Mouse (Mus musculus): ENCODE measurements around the gene Map7d2. TPM values are rescaled to one million over a fixed set of nuclear protein-coding genes. Genes with fewer than 3 reads are reported as not detected.
"Not testable (repeated sequence)": the region's sequence is repeated elsewhere in the genome, so short reads cannot be mapped to it uniquely, and the experiment has no call there.

The Map7d2 gene
- polyA plus RNA-seq, 1 experiment from 2014 or later: 3.5 TPM

GRCm38 (mm10) chrX:159447133-159447532 is 32.8 kb downstream of the Map7d2 start:
- Histone ChIP-seq H3K4me2 (no peak overlapping the region), H3K27ac (no peak overlapping the region), H3K9ac (no peak overlapping the region), H3K27me3 (no peaks in the 10 kb centered on the region), H3K9me3 (replicated peaks) (no peaks in the 10 kb centered on the region), H3K4me3 (replicated peaks) (no peak overlapping the region), H3K4me1 (no peaks in the 10 kb centered on the region), H3K36me3 (no peaks in the 10 kb centered on the region)
- WGBS: 91% methylated on average over 1 of the region's 1 CpGs
- no peak for ATAC-seq (replicated peaks; ENCODE audit: low FRiP score)

DNA sequence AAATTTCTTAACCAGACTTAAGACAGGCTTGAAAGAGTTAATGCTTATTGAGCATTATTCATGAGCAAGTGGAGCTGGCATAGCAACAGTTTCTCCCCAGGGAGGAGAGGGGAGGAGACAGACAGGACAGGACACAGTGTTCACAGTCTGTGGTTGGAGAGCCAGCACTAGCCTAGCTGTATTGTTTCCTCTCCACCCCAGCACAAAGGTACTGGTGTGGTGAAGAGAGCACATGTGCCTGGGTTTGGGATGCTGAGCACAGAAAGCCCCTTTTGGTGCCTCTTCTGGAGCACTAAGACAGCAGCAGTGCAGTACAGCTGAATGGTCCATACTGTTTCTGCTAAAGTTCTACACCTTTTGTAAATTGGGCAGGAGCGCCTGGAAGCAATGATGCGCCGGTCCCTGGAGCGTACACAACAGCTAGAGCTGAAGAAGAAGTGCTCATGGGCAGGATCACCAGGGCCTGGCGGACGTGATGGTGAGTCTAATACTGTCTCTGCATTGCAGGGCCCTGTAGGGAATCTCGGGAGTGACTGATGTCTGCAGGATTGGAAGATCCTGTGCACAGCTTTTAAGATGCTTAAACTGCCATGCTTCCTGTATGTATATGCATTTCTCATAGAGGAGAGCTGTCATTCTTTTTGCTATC is 44.8 kb downstream of the Map7d2 start:
- ATAC-seq (replicated peaks; ENCODE audit: low FRiP score): no peak
- 70% methylated on average over 7 of the region's 7 CpGs for WGBS
- H3K9ac ChIP-seq: no peak overlapping the region
- no peak overlapping the region for H3K4me2 ChIP-seq
- H3K27me3 ChIP-seq: peaks cover 17% of the 10 kb centered on the region
- no peaks in the 10 kb centered on the region for H3K9me3 ChIP-seq (replicated peaks)
- no peak overlapping the region for H3K4me3 ChIP-seq (replicated peaks)
- H3K27ac ChIP-seq: no peak overlapping the region
- H3K36me3 ChIP-seq: no peaks in the 10 kb centered on the region
- H3K4me1 ChIP-seq: no peaks in the 10 kb centered on the region

DNA sequence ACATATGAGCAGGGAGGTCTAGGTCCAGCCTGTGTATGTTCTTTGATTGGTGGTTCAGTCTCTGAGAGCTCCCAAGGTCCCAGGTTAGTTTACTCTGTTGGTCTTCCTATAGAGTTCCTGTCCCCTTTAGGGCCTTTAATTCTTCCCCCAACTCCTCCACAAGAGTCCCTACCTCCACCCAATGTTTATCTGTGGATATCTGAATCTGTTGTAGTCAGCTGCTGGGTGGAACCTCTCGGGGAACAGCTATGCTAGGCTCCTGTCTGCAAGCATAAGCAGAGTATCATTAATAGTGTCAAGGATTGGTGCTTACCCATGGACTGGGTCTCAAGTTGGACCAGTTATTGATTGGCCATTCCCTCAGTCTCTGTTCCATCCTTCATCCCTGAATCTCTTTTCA is 60.4 kb downstream of the Map7d2 start:
- 90% methylated on average over 1 of the region's 1 CpGs for WGBS

DNA sequence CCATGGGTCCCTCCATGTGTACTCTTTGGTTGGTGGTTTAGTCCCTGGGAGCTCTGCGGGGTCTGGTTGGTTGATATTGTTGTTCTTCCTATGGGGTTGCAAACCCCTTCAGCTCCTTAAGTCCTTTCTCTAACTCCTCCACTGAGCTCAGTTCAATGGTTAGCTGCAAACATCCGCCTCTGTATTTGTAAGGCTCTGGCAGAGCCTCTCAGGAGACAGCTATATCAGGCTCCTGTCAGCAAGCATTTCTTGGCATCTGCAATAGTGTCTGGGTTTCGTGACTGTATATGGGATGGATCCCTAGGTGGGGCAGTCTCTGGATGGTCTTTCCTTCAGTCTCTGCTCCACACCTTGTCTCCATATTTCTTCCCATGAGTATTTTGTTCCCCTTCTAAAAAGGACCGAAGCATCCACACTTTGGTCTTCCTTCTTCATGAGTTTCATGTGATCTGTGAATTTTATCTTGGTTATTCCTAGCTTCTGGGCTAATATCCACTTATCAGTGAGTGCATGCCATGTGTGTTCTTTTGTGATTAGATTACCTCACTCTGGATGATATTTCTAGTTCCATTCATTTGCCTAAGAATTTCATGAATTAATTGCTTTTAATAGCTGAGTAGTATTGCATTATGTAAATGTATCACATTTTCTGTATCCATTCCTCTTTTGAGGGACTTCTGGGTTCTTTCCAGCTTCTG is 64.0 kb downstream of the Map7d2 start:
- 81% methylated on average over 4 of the region's 4 CpGs for WGBS
- not testable (repeated sequence) for H3K4me2 ChIP-seq; H3K27ac ChIP-seq; H3K4me1 ChIP-seq; H3K9ac ChIP-seq; ATAC-seq (replicated peaks; ENCODE audit: low FRiP score); H3K36me3 ChIP-seq; H3K4me3 ChIP-seq (replicated peaks); H3K9me3 ChIP-seq (replicated peaks)
- H3K27me3 ChIP-seq: peaks cover 11% of the 10 kb centered on the region; the same call in 1 of the 2 replicates

More for the DNA sequence above, 60.4 kb downstream of the Map7d2 start:
- H3K27ac ChIP-seq: no peak overlapping the region
- no peaks in the 10 kb centered on the region for H3K9me3 ChIP-seq (replicated peaks)
- no peaks in the 10 kb centered on the region for H3K36me3 ChIP-seq
- H3K4me2 ChIP-seq: no peak overlapping the region
- no peak for ATAC-seq (replicated peaks; ENCODE audit: low FRiP score)
- no peaks in the 10 kb centered on the region for H3K4me1 ChIP-seq
- H3K9ac ChIP-seq: no peak overlapping the region
- H3K27me3 ChIP-seq: peaks cover 7% of the 10 kb centered on the region; the same call in 1 of the 2 replicates
- no peak overlapping the region for H3K4me3 ChIP-seq (replicated peaks)

DNA sequence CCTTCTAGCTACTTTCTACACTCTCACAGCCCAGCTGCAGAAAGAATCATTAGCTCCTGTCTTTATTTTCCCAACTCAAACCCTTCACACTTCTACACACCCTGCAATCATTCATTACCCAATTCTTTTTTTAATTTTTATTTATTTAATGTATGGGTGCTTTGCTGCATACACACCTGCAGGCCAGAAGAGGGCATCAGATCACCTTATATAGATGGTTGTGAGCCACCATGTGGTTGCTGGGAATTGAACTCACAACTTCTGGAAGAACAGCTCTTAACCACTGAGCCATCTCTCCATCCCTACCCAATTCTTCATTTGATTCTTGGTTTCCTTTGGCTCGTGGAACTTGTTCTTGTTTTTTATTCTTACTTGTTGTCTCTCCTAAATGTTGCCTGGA is 69.9 kb downstream of the Map7d2 start:
- Histone ChIP-seq H3K27ac (no peak overlapping the region), H3K4me3 (replicated peaks) (no peak overlapping the region), H3K27me3 (peaks cover 9% of the 10 kb centered on the region; the same call in 1 of the 2 replicates), H3K36me3 (no peaks in the 10 kb centered on the region), H3K9me3 (replicated peaks) (no peaks in the 10 kb centered on the region), H3K4me1 (no peaks in the 10 kb centered on the region), H3K9ac (no peak overlapping the region), H3K4me2 (no peak overlapping the region)
- ATAC-seq (replicated peaks; ENCODE audit: low FRiP score): no peak
- 85% methylated on average over 1 of the region's 1 CpGs for WGBS

- no peak for ATAC-seq (replicated peaks; ENCODE audit: low FRiP score)
- 49% methylated on average over 2 of the region's 2 CpGs for WGBS
- Histone ChIP-seq H3K4me2 (no peak overlapping the region), H3K27me3 (peaks cover under 1% of the 10 kb centered on the region; the same call in 1 of the 2 replicates), H3K4me3 (replicated peaks) (no peak overlapping the region), H3K36me3 (no peaks in the 10 kb centered on the region), H3K27ac (no peak overlapping the region), H3K4me1 (no peaks in the 10 kb centered on the region), H3K9me3 (replicated peaks) (no peaks in the 10 kb centered on the region), H3K9ac (no peak overlapping the region)
These were observed 88.8 kb downstream of the Map7d2 start for GRCm38 (mm10) chrX:159503181-159503580.

DNA sequence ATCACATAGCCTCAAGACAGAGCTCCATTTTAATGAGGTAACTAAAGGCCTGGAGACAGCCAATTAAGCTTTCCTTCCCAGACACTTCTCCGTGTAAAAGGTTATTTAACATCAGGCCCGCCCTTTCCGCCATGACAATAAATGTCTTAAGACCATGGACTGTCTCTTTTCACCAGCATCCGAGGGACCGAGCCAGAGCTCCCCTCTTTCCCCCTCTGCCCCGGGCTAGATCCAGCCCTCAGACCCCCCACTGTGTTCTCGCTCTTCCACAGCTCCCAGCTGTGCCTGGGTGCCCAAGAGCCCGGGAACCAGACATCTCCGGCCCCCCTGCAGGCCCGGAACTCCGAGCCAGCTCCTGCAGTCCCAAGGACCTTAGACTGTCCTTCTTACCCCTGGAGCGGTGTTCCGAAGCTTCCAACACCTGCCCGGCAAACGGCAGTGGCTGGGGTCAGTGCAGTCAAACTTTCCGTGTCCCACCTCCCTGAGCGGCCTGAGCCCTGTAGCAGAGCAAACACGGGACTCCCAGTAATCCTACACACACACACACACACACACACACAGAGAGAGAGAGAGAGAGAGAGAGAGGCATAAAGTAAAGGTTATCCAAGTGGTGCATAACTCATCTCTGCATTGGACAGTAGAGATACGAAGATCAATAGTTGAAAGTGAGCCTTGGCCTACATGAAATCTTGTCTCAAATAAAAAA is 94.1 kb downstream of the Map7d2 start:
- H3K4me1 ChIP-seq: no peaks in the 10 kb centered on the region
- no peaks in the 10 kb centered on the region for H3K27me3 ChIP-seq
- no peak overlapping the region for H3K4me2 ChIP-seq
- no peaks in the 10 kb centered on the region for H3K9me3 ChIP-seq (replicated peaks)
- no peak overlapping the region for H3K27ac ChIP-seq
- no peak overlapping the region for H3K4me3 ChIP-seq (replicated peaks)
- WGBS: 59% methylated on average over 19 of the region's 19 CpGs
- ATAC-seq (replicated peaks; ENCODE audit: low FRiP score): no peak
- H3K36me3 ChIP-seq: no peaks in the 10 kb centered on the region
- H3K9ac ChIP-seq: no peak overlapping the region

DNA sequence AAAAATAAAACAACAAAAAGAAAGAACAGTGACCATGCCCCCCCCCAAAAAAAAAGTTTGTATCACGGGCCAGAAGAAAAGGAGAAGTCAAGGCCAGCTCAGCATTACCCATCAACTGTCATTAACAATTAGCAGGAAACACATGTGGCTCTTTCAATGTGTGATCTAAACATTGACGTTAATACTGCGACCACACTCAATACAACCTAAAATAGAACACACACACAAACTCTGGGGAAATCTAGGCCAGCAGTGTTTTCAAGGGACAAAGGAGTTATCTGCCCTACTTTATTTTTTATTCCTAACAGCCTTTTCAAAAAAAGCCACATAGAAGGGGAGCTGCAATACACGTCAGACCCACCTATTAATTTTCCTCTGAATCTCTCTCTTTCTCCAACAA is 94.7 kb downstream of the Map7d2 start:
- Histone ChIP-seq H3K4me2 (no peak overlapping the region), H3K27me3 (no peaks in the 10 kb centered on the region), H3K4me3 (replicated peaks) (no peak overlapping the region), H3K36me3 (no peaks in the 10 kb centered on the region), H3K27ac (no peak overlapping the region), H3K9ac (no peak overlapping the region), H3K9me3 (replicated peaks) (no peaks in the 10 kb centered on the region), H3K4me1 (no peaks in the 10 kb centered on the region)
- ATAC-seq (replicated peaks; ENCODE audit: low FRiP score): no peak
- WGBS: 68% methylated on average over 4 of the region's 4 CpGs

DNA sequence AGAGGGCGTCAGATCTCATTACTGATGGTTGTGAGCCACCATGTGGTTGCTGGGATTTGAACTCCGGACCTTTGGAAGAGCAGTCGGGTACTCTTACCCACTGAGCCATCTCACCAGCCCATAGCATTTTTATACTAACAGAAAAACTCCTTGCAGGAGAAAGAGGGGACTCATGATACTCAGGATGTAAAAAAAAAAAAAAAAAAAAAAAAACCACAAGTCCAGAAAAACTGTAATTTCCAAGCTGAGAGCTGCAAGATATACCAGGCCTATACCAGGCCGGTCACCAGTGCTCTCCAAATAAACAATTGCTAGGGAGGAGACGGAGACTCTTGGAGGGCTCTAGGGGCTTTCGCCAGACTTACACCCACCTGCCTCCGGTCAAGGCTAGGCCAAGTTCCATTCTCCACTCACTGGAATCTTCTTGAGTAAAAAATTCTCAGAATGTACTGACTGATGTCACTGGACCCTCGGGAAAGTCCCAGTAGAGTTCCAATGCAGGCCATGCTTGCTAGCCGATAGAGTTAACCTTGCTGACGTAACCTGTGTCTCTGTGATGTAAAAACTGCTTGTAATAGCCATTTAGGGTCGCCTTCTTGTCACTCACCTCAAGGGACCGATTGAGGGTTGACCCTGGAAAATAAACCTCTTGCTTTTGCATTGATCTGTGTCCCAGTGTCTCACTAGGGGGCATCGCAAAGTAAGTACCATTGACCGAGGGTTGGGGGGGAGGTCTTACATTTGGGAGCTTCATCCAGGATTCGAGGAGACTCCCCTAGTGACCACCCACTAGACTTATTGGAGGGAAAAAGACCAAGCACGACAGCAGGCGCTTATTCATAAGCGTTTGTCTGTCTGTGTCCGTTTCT is 95.7 kb downstream of the Map7d2 start:
- H3K36me3 ChIP-seq: no peaks in the 10 kb centered on the region
- H3K4me1 ChIP-seq: no peaks in the 10 kb centered on the region
- no peak overlapping the region for H3K4me2 ChIP-seq
- no peak overlapping the region for H3K4me3 ChIP-seq (replicated peaks)
- 80% methylated on average over 19 of the region's 19 CpGs for WGBS
- ATAC-seq (replicated peaks; ENCODE audit: low FRiP score): no peak
- no peak overlapping the region for H3K27ac ChIP-seq
- no peak overlapping the region for H3K9ac ChIP-seq
- H3K27me3 ChIP-seq: no peaks in the 10 kb centered on the region
- H3K9me3 ChIP-seq (replicated peaks): no peaks in the 10 kb centered on the region

GRCm38 (mm10) chrX:159510716-159511051 is 96.3 kb downstream of the Map7d2 start:
- Histone ChIP-seq H3K9ac (no peak overlapping the region), H3K27me3 (no peaks in the 10 kb centered on the region), H3K9me3 (replicated peaks) (no peaks in the 10 kb centered on the region), H3K36me3 (no peaks in the 10 kb centered on the region), H3K27ac (no peak overlapping the region), H3K4me1 (no peaks in the 10 kb centered on the region), H3K4me3 (replicated peaks) (no peak overlapping the region), H3K4me2 (no peak overlapping the region)
- 77% methylated on average over 9 of the region's 9 CpGs for WGBS
- ATAC-seq (replicated peaks; ENCODE audit: low FRiP score): no peak

GRCm38 (mm10) chrX:159515599-159515998 is 101.2 kb downstream of the Map7d2 start:
- H3K4me2 ChIP-seq: no peak overlapping the region
- H3K9me3 ChIP-seq (replicated peaks): no peaks in the 10 kb centered on the region
- no peak for ATAC-seq (replicated peaks; ENCODE audit: low FRiP score)
- no peaks in the 10 kb centered on the region for H3K4me1 ChIP-seq
- peaks cover 6% of the 10 kb centered on the region; the same call in 1 of the 2 replicates for H3K27me3 ChIP-seq
- no peak overlapping the region for H3K27ac ChIP-seq
- H3K9ac ChIP-seq: no peak overlapping the region
- no peak overlapping the region for H3K4me3 ChIP-seq (replicated peaks)
- WGBS: 86% methylated on average over 6 of the region's 6 CpGs
- no peaks in the 10 kb centered on the region for H3K36me3 ChIP-seq

All from kidney, embryonic 15.5 days (tissue).